Mouse (Mus musculus): ENCODE measurements around the gene Slc2a8. TPM values are rescaled to one million over a fixed set of nuclear protein-coding genes. Genes with fewer than 3 reads are reported as not detected.

The Slc2a8 gene
- total RNA-seq, 2 experiments from 2014 or later: 23.6 to 27.0 TPM

DNA sequence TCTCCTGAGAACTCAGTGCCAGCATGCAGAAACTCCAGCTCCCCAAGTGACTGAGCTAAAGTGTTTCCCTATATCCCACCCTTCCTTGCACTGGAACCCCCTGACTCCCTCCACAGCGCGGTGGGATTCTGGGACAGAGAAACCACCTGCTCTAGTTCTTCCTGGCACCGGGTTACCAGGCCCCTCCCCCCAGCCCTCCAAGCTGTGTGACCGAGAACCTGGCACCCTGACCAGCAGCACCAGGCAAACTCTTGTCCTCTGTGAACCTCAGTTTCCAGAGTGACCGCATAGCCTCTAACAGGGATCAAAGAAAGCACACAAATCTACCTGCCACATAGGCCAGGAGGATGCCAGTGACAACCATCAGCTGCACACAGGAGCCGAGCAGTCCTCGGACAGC is 2.2 kb downstream of the Slc2a8 start:
- intact Hi-C loops (cut with DNase I): loop anchor here (5.0 to 10.0 kb wide), 2 partner anchors 153 to 365 kb away; partner anchors contain the start of gene Garnl3
- DNase-seq (ENCODE audit: low spot score in 2 of 2): no peak

DNA sequence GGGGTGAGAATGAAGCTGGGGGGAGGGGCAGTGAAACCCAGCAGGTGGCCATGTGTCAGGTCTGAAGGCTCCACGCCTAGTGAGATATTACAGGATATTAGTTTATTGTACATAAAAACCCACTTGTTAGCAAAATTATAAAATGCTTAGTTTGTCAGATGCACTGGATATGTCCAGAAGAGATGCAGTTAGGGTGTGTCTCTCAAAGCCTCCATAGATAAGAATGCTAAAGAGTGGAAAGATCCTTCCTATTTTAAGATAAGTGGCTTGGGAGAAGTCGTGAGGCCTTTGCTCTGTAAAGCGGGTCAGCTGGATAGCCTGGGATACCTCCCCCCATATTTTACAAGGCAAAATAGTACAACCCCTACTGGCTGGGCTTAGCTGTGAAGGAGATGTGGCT is 3.2 kb downstream of the Slc2a8 start:
- intact Hi-C loops (cut with DNase I): no loop called here
- DNase-seq (ENCODE audit: low spot score in 2 of 2): no peak

DNA sequence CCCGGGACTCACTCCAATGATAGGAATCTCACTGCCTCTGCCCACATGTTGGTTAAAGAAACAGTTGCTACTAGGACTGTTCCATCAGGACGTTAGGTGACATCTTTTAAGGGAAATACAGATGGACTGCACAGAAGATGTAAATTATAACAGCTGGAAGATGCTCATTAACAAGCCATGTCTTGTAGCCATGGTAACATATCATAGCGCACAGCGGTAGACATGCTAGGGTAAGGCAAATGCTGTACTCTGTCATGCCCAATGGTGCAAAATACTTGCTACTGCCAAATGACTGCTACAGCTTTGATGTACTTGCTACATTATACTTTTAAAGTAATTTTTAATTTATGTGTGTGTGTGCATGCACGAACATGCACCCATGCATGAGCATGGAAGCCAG is 4.8 kb downstream of the Slc2a8 start:
- intact Hi-C loops (cut with DNase I): no loop called here
- DNase-seq (ENCODE audit: low spot score in 2 of 2): no peak

DNA sequence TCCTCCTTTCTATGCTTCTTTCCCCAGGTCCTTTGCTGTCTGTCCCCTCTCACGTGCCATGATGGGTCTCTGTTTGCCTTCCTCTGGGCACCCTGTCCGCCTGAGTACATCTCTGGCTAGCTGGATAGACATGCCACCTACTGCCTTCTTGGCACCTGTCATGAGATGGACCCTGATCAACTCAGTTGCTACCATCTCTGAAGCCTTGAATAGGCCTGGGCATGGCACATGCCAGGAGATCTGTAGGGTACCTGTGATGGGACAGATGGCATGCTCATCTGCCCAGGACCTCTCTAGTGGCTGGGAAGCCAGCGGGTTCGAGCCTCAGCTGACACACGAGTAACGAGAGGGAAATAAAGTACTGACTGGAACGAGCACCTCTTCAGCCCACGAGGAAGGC is 7.7 kb downstream of the Slc2a8 start:
- no peak for DNase-seq (ENCODE audit: low spot score in 2 of 2)
- intact Hi-C loops (cut with DNase I): no loop called here

DNA sequence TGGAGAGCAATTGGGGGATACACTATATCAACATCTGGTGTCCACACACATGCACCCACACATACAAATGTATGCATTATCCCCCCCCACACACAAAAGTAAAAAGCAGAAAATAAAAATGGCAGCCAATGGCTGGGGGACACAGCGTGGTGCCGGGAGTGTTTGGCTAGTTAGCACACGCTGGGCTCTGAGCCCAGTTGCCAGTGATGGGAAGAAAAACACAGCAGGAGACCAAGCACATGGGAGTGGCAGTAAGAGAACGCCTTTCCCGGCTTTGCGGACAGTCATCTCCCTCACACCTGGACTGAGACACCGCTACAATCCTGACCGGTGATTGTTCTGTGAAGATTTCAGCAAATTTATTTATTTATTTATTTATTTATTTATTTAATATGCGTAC is 10.6 kb downstream of the Slc2a8 start:
- intact Hi-C loops (cut with DNase I): no loop called here
- peak in 1 of 2 experiments; percentile 47 for DNase-seq (ENCODE audit: low spot score in 2 of 2)

DNA sequence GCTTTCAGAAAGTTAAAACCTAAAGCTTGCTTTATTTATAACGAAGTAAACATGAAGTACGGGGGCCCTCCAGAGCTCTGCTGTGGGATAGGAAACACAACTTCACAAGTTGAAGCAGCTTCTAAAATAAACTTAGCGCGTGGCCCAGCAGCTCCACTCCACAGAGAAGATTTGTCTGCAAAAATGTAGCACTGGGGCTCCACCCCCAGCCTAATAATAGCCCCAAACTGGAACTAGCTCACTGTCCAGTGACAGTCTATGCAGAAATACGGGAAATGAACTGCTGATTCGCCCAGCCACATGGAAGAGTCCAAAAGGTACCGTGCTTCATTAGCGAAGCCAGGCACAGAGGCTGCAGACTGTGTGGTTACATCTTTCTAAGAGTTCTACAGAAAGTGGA is 12.6 kb downstream of the Slc2a8 start:
- peak in 1 of 2 experiments; percentile 74 for DNase-seq (ENCODE audit: low spot score in 2 of 2)
- intact Hi-C loops (cut with DNase I): no loop called here

DNA sequence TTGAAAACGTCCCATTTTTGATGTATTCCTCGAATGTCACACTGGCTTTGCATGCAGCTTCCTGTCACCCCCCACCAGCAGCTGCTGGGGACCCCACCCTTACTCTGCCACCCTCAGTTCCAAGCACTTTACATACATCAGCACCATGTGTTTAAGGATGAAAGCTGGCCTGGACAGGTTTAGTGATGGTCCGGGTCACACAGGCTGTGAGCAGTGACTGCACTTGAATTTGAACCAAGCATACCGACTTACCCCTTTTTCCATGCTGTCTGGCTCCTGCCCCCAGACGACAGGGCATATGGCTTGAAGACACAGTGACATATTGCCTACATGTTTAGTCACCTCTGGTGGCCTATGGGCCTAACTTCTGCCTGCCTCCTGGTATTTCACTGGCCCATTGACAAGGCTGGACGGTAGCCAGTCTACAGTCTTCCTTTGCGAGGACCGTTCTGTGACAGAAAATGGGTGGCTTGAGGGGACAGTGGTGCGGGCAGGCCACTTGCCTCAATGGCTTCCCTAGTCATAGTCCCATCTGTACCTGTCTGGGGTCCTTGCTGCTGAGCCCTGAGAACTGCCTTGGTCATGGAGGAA is 13.8 kb downstream of the Slc2a8 start:
- no peak for DNase-seq (ENCODE audit: low spot score in 2 of 2)
- intact Hi-C loops (cut with DNase I): no loop called here

DNA sequence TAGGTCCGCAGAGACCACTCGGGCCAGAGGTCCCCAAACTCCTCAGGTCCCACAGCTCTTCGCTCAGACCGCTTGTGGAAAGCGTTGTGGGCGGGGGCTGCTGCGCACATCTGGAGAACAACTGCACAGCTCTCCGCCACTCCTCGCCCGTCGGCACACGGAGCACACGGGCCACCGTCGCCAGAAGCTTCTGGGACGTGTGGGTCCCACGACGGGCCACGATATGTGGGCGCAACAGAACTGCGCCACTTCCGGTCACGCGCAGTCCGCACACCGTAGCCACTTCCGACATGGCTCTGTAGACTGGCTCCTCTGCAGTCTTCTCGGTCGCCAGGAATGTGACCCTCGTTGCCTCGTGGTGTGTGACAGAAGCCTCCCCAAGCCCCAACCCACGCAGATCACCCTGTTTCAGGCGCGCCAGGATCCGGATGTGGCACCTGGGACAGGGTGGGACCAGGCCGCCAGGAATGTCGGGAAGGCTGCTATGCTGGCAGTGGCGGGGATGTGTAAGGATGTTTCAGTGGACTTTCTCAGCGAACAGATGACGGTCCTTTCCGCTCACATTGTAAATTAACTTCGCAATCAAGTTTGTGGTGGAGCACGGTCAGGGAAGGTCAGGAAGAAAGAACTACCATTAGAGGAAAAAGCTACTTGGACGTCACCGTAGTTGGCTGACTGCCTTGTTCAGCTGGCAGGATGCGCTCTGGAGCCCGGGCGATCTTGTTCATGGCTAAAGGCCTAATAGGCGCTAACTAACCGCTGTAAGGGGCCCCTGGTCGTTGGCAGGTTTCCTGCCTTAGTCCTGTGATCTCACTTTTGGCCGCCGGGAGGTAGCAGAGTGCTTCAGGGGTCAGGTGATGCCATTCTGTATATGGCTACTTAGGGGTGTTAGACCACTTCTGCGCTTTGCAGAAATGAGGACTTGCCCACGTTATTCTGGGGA is 14.9 kb downstream of the Slc2a8 start:
- DNase-seq (ENCODE audit: low spot score in 2 of 2): peak; percentile 91 to 94
- intact Hi-C loops (cut with DNase I): no loop called here

DNA sequence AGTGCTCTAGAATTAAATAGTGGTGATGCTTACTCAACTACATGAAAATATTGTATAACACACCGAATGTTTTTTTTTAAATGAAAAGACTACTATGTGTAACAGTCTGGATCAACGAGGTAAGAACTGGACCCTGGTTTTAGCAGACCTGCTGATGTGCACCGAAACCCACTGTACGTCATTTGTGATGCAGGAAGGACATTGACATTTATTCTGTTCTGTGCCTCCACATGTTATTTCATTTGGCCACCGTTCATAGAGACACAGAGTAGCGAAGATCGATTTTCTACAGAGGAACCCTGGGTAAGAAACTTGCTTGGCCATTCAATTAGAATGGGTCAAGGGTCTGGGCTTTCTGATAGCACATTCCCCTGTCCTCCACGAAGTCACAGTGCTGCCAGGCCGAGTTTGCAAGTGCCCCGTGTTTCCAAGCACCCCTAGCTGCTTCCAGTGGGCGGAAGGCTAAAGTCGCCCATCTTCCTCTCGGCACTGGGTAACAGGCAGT is 15.6 kb downstream of the Slc2a8 start:
- no peak for DNase-seq (ENCODE audit: low spot score in 2 of 2)

DNA sequence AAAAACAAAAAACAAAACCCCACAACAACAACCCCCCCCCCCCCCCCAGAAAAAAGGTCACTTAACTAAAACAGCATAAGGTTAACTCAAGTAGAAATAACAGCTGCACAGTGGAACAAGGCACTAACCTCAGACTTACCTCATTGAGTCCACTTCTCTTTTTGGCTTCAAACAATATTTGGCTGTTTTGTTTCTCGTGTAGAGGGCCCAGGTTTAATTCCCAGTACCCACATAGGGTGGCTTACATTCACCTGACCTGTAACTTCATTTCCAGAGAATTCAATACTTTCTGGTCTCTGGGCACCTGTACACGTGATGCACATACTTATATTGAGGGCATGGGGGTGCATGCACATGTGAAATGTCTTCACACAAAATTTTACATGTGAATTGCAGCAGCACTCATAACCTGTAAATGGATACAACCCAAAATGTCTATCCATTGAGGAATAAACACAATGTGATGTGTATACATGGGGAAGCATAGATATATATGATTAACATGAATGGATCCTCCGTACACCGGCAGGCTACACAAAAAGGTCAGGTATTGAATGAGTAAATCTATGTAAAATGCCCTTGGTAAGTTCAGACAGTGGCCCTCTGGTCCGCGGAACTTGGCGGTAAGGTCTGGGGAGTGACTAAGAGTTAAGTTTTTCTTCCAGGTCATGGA is 16.2 kb downstream of the Slc2a8 start:
- intact Hi-C loops (cut with DNase I): no loop called here
- no peak for DNase-seq (ENCODE audit: low spot score in 2 of 2)

More for the DNA sequence above, 15.6 kb downstream of the Slc2a8 start:
- intact Hi-C loops (cut with DNase I): no loop called here

DNA sequence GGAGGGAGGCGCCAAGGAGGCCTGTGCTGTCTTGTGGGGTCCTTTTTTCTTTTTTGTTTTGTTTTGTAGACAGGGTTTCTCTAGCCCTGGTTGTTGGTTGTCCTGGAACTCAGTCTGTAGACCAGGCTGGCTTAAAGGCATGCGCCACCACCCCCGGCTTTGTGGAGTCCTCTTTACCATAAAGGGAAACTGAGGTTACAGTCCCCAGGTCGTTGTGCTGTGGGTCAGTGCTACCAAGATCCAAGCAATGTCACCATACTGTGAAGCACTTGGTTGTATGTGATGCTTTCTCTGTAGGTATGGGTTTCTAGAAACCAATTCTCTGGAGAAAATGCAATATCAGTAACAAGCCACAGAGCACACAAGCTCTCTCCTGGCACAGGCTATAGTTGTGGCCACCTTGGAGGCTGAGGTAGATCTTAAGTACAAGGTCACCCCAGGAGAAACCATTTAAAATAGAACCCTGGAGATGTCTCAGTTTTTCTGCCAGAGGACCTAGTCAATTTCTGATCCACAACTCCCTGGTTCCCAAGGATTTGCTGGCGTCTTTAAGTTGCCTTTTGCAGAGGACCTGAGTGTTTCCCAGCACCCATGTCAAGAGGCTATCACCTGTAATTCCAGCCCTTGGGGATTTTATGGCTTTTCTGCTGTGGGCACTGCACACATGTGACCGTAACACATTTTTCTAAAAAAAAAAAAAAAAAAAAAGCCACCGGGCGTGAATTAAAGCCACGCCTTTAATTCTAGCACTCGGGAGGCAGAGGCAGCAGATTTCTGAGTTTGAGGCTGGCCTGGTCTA is 17.0 kb downstream of the Slc2a8 start:
- intact Hi-C loops (cut with DNase I): no loop called here
- DNase-seq (ENCODE audit: low spot score in 2 of 2): no peak

DNA sequence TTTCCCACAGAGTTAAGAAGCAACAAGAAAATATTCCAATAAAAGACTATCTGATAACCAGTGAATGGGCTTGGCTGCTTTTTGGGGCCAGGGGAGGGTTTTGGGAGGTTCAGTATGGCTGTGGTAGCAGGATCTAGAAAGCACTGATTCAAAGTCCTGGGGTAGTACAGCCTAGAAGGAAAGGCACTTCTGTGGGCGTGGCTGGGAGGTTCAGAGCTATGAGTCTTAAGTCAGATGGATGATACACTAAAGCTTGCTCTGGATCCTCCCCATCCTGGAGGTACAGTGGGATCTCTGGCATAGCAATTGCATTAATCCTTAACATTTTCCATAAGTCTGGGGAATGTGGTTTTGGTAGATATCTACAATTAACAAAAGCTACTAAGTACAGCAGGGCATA is 17.9 kb downstream of the Slc2a8 start:
- DNase-seq (ENCODE audit: low spot score in 2 of 2): no peak
- intact Hi-C loops (cut with DNase I): no loop called here

DNA sequence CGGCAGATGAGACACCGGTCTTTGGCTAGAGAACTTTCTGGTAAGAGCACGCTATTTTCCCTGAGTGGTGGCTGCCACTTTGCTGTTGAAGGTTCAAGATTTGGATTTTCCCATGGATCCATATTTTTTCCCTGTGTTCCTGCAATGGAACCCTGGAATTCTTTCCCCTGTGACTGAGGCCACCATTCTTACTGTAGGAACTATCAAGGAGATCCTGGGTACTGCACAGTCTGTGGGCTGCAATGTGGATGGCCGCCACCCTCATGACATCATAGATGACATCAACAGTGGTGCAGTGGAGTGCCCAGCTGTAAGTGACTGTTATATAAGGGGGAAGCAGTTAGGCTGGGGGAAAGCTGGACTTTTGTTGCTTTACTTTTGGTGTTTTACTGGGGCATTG is 18.3 kb downstream of the Slc2a8 start:
- peak in 1 of 2 experiments; percentile 48 for DNase-seq (ENCODE audit: low spot score in 2 of 2)
- intact Hi-C loops (cut with DNase I): no loop called here

DNA sequence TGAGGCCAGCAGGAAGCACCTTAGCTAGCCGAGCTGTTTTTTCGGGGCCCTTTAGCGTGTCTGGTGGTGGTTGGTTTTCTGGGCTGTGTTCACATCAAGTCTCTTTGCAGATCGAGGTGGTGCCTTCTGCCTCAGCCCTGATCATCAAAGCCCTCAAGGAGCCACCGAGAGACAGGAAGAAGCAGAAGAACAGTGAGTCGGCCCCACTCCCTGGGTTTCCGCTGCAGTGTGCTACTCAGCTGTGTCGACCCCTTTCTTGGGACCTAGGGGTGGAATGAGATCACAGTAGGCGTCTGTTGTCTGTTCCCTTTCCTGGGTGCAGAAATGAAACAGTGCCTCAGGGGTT is 19.0 kb downstream of the Slc2a8 start:
- intact Hi-C loops (cut with DNase I): no loop called here
- DNase-seq (ENCODE audit: low spot score in 2 of 2): no peak

DNA sequence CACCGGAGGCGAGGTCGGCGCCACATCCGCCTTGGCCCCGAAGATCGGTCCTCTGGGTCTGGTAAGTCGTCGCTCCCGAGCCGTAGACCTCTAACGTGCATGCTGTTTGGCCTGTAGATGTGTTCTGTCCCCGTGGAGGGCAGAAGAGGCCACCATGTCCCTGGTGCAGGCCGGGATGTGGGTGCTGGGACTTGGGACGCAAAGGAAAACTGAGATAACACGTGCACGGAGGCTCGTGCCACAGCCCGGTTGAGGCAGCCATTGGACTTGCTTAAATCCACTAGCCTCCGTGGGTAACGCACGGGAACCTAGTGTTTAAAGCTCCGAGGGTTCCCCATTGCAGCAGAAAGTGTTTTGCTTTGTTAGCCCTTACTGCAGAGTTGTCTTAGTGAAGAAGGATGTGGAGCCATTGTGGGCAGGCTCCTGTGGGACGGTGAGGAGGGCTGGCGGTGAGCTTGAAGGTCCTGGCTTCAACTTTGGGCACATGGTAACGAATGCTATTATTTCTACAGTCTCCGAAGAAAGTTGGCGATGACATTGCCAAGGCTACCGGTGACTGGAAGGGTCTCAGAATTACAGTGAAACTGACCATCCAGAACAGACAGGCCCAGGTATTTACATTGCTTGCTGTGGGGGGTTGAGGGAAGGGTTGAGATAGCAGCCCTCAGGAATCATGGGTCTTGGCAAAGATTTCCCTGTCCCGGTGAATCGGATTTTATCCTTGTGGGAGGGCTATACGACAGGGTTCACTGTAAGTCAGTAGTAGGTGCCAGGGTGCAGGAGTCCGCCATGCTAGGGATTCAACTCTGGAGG is 19.6 kb downstream of the Slc2a8 start:
- intact Hi-C loops (cut with DNase I): no loop called here
- peak in 1 of 2 experiments; percentile 32 for DNase-seq (ENCODE audit: low spot score in 2 of 2)

DNA sequence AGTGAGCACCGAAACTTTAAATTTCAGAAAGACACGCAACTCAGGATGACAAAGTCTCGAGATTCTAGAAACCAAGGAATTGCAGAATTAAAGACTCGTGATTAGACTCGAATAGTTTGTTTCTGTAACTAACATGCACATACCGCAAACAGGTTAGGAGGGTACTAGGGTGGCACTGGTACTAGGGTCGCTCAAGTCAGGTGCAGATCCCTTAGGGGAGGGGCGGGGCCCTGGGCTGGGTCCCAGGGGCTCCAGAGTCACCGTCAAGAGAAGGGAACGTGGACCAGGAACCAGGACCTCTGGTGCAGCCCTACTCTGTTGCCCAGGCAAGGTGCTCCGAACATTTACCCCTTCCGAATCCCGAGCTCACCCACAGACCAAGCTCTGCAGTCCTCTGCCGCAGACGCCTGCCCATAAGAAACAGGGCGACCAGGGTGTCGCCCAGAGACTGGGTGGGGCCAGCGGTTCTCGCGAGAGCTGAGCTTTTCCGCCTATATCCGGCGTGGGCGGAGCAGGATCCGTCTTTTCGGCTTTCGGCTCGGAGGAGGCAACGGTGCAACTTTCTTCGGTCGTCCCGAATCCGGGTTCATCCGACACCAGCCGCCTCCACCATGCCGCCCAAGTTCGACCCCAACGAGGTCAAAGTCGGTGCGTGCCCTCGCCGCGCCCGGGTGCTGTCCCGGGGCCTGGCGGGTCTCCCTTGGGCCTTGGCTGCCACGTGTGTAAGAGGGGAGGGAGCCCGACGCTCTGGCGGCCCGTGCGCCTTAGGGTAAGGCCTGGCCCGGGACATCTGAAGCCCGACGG is 20.5 kb downstream of the Slc2a8 start, which contains the start of the genes Rpl12 and Lrsam1:
TSS of gene Rpl12 (plus strand) at position 368 of the 804 bp plus-strand sequence.
TSS of gene Lrsam1 (minus strand) at position 423 of the 804 bp plus-strand sequence.
- intact Hi-C loops (cut with DNase I): no loop called here
- peak; percentile 95 for DNase-seq (ENCODE audit: low spot score in 2 of 2)

DNA sequence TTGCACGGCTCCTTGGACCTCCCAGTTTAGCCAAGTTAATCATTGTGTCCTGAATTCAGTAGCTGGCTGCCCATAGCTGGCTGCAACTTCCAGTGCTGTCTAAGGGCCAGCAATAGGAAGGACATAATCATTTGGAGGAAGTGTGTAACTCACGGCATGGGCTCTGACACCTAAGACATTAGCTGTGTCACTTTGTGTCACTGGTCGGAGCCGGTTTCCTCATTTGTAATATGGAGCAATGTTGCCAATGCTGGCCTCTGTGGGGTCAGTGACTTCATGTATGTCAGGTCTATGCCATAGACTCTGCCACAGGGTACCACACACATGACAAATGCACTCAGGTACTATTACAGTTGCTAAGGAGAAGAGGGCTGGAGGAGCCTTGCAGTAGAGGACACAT is 21.6 kb downstream of the Slc2a8 start:
- intact Hi-C loops (cut with DNase I): no loop called here
- DNase-seq (ENCODE audit: low spot score in 2 of 2): no peak

DNA sequence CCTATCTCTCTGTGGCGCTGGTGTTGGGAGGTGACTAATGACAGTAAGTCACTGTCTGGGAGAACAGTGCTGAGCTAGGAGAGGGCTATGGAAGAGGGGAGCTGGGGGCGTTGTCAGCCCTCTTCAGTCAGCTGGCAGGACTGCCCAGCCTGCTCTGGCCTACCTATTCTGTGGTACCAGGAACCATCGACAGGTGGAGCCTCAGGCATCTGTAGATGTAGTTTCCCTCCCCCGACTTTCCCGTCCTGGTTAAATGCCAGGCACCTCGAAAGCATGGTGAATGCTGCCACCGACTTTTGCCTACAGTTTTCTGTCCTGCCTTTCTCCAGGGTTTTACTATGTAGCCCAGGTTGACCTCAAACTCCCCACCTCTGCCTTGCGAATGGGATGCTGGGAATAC is 24.5 kb downstream of the Slc2a8 start:
- intact Hi-C loops (cut with DNase I): no loop called here
- peak in 1 of 2 experiments; percentile 62 for DNase-seq (ENCODE audit: low spot score in 2 of 2)

Data from left cerebral cortex, postnatal 25 days (tissue).